Mouse (Mus musculus): ENCODE measurements around the gene Rcc1.
"Not testable (repeated sequence)": the region's sequence is repeated elsewhere in the genome, so short reads cannot be mapped to it uniquely, and the experiment has no call there.

Rcc1 gene

GRCm38 (mm10) chr4:132315711-132316110, 37.7 kb downstream of the Rcc1 start:
- in situ Hi-C loops (cut with MseI, MboI): no loop called here

- in situ Hi-C loops (cut with MseI, MboI): no loop called here
Observed at GRCm38 (mm10) chr4:132312627-132313026, 40.8 kb downstream of the Rcc1 start.

- in situ Hi-C loops (cut with MseI, MboI): no loop called here
Observed at GRCm38 (mm10) chr4:132311801-132312200, 41.6 kb downstream of the Rcc1 start.

DNA sequence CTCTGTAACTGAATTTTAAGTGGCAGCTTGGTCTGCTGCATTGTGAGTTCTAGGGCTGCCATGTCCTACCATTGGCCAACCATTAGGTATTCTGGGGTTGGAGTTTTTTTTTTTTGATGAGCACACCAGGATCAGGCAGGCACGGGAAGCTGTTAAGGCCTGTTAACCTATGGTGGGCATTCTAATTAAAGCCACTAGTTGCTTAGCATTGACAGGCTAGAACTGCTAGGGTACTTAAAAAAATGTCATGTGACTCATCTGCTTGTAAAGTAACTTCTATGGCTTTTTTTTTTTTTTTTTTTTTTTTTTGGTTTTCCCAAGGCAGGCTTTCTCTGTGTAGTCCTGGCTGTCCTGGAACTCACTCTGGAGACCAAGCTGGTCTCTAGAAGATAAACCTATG, 42.2 kb downstream of the Rcc1 start:
- in situ Hi-C loops (cut with MseI, MboI): no loop called here

GRCm38 (mm10) chr4:132309849-132310472, 43.4 kb downstream of the Rcc1 start:
- in situ Hi-C loops (cut with MseI, MboI): no loop called here

DNA sequence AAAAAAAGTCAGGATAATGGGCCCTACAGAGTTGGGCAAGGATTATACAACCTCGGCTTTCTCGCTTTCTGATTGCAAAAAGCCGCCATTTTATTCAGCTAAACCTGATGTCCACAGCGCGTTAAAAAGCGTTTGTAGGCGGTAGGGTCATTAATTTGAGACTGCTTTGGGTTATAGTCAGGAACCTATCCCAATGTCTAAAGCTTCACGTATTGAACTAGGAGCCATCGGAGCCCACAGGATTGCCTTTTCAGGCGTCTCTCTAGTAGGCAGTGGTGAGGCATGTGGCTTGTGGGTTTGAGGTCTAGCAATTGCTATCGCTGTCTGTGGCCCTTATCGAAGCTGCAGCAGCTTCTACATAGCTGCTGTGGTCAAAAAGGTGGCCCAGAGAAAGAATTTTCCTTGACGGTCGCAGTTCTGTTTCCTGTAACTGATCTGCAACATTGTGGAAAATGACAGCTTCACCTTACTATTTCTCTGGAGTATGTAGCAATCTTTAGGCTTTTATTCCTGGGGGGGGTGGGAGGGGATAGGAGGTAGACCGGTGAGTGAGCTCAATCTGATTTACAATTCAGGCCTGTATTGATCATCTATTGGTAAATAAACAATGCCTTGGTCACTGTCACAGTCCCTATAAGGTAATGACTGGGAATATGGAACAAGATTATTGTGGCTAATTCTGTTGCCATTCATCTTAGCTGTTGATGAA, 44.1 kb downstream of the Rcc1 start:
- in situ Hi-C loops (cut with MseI, MboI): no loop called here

- in situ Hi-C loops (cut with MseI, MboI): no loop called here
Observed at GRCm38 (mm10) chr4:132308437-132309139, 44.8 kb downstream of the Rcc1 start.

GRCm38 (mm10) chr4:132306004-132306403, 47.4 kb downstream of the Rcc1 start:
- in situ Hi-C loops (cut with MseI, MboI): no loop called here

DNA sequence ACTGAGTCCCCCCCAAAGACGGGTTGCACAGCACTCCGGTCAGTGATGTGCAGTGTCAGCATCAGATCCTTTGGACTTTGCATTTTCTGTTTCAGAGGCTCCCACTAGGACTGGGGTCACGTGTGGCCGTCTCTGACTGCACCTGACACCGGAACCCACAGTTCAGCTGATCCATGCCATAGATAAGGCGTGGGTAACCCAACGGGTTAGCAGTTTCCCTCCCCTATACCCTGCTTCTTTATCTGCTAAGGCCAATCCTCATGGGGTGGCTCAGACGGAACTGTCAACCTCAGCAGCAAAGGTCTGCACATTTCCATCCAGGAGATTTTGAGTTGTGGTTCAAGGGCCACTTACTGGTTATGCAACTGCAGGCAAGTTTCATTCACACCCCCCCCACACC, 48.1 kb downstream of the Rcc1 start:
- in situ Hi-C loops (cut with MseI, MboI): no loop called here

- in situ Hi-C loops (cut with MseI, MboI): not testable (repeated sequence)
Observed at GRCm38 (mm10) chr4:132303484-132303883, 49.9 kb downstream of the Rcc1 start.

DNA sequence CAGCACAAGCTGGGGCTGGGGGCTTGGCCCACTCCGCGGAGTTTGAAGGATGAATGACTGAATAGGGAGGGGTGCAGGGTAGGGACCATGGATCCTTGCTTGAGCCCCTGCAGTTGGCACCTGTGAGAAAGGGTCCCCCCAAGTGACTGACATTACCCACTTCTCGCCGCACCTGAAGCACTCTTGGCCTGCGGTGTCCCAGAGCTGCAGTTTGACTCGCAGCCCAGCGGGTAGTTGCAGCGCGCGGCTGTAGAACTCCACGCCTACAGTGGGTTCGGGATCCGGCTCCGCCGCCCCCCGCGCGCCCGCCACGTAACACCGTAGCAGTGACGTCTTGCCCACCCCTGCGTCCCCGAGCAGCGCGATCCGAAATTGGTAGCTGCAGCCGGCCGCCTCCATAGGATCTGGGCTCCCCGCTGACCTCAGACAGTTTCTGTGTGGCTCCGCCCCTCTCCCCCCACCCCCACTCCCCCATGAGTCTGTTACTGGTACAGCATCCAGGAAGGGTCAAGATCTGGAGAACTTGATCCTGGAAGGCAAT, 50.4 kb downstream of the Rcc1 start, which contains the start of gene Rab42:
Rab42 (minus strand) TSS at position 447 of the 541 bp plus-strand sequence.
- in situ Hi-C loops (cut with MseI, MboI): no loop called here

GRCm38 (mm10) chr4:132301965-132302938, 51.2 kb downstream of the Rcc1 start:
- in situ Hi-C loops (cut with MseI, MboI): no loop called here

GRCm38 (mm10) chr4:132301486-132301885, 51.9 kb downstream of the Rcc1 start:
- in situ Hi-C loops (cut with MseI, MboI): no loop called here

DNA sequence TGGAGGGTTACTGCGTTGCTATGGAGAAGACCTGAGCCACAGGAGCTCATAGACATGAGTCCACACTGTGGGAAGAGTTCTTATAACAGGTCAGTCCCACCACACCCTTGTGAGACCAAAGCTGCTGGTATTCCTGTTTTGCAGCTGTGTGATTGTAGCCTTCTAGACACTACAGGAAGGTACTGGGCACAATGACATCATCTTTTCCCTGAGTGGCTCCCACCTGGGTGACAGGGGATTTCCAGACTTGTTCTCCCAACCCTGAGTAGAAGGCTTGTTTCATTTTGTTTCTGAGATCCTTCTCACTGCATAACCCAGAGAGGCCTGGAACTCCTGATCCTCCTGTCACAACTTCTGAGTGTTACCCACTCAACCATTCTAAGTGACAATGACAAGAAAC, 53.6 kb downstream of the Rcc1 start:
- in situ Hi-C loops (cut with MseI, MboI): no loop called here

DNA sequence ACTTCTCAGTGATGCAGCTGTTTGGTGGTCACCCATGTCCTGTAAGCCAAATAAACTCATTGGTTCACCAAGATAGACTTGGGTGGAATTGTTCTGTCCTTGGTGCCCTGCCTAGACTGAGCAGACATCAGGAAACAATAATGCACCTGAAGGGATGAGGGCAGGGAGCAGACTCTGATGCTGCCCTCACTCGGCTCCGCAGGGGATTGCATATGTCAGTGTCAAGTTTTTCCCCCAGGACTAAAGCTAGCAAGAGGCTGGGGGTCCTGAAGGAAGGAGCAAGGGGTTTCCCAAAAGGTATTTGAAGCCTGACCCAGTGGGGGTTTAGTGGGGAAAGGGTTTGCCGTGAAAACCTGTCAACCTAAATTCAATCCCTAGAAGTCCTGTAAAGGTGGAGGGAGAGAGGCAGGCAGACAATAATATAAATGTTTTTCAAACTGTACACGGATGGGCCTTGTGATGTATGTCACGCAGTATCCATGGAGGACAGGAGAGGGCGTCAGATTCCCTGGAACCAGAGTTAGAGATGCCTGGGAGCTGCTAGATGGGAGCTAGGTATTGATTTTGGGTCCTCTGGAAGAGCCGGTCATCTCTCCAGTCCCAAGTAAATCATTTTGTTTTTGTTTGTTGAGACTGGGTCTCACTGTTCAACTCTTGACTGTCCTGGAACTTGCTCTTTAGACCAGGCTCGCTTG, 57.6 kb downstream of the Rcc1 start:
- in situ Hi-C loops (cut with MseI, MboI): no loop called here

DNA sequence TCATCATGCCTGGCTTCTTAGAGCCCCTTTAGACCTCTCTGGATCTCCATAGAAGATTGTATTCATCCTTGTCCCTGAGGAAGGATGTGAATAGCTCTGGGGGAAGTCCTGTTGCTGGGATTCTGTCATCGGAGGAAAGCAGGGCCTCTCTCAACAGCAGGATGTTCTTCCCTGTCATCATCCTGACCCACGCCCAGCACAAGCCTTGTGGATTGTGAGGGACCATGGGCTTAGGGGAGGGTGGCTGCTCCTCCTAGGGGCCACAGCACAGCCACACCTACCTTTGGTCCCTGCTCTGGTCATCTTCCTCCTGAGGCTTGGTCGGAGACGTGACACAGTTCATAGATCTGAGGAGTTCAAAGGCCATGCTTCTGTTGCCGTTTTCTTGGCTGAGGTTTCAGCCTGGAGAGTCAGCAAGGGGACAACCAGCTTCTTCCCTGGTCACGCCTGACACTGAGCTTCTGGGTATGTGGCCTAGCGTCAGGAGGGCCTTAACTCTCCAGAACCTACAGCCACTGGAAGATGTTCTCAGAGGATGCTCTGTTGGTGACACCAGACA, 59.6 kb downstream of the Rcc1 start:
- in situ Hi-C loops (cut with MseI, MboI): no loop called here

- in situ Hi-C loops (cut with MseI, MboI): no loop called here
Observed at GRCm38 (mm10) chr4:132292988-132293387, 60.4 kb downstream of the Rcc1 start.

DNA sequence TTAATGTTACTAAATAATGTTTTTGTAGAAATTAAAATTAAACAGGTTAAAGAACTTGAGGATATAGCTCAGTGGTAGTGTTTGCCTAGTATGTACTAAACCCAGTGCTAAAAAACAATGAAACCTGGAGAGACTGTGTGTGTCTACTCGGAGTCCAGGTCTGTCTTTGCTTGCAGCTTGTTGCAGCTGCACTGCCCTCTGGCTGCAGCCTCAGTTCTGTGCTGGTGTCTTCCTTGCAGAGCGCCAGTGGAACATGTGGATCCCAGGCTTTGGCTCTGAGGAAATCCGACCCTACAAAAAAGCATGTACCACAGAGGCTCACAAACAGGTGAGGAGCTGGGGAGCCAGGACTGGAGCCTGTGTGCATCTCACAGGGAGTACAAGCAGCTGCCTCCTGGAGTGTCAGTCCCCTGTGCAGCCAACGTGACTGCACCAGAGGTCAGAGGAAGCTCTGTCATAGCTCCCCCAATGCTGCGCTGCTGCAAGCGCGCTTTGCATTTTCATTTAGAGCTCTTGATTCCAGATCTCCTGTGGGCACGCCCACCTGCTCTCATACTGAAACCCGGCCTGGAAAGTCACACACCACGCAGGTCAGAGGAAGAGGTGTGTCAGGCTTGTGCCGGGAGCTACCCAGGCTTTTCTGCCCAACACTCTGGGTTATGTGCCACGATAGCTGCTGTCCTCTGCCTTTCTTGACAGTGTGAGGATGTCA, 61.6 kb downstream of the Rcc1 start:
- in situ Hi-C loops (cut with MseI, MboI): no loop called here

GRCm38 (mm10) chr4:132291056-132291455, 62.3 kb downstream of the Rcc1 start:
- in situ Hi-C loops (cut with MseI, MboI): no loop called here

- in situ Hi-C loops (cut with MseI, MboI): not testable (repeated sequence)
Observed at GRCm38 (mm10) chr4:132288840-132289239, 64.6 kb downstream of the Rcc1 start.

All from mouse trophoblast stem cell (cell line).